Mouse (Mus musculus) erythroblast, embryonic 14.5 days (primary cell): ENCODE measurements at regions not wholly inside any gene's neighbourhood (a gene's known extent, or its start where the extent isn't known, plus 50 kb on each side); places are given as distances from the start of the nearest gene placed in this dataset.

ENCODE experiments used
- GATA1 ChIP-seq: IDR thresholded peaks from 2 replicates; pipeline ENCODE4 v1.6.1; 2012; ENCODE audit warnings: low read length, inconsistent platforms, mixed read lengths
- TAL1 ChIP-seq: IDR thresholded peaks from 3 replicates; pipeline ENCODE4 v1.6.1; 2012; ENCODE audit warnings: low read length, inconsistent platforms, mixed read lengths

- no peak for TF ChIP-seq GATA1
- TF ChIP-seq TAL1 = no peak
Measured at GRCm38 (mm10) chr5:52092273-52092672, 98.0 kb downstream of the Dhx15 start.
